Mouse (Mus musculus) right cerebral cortex, postnatal 14 days (tissue): ENCODE measurements around the gene Ebf1.
A peak's percentile ranks its signal among the peaks of the same experiment; 100 is the strongest.
"Not testable (repeated sequence)": the region's sequence is repeated elsewhere in the genome, so short reads cannot be mapped to it uniquely, and the experiment has no call there.

ENCODE experiments used
- DNase-seq: peaks from one replicate; pipeline ENCODE4 v3.0.0; 2022

Ebf1 gene

DNA sequence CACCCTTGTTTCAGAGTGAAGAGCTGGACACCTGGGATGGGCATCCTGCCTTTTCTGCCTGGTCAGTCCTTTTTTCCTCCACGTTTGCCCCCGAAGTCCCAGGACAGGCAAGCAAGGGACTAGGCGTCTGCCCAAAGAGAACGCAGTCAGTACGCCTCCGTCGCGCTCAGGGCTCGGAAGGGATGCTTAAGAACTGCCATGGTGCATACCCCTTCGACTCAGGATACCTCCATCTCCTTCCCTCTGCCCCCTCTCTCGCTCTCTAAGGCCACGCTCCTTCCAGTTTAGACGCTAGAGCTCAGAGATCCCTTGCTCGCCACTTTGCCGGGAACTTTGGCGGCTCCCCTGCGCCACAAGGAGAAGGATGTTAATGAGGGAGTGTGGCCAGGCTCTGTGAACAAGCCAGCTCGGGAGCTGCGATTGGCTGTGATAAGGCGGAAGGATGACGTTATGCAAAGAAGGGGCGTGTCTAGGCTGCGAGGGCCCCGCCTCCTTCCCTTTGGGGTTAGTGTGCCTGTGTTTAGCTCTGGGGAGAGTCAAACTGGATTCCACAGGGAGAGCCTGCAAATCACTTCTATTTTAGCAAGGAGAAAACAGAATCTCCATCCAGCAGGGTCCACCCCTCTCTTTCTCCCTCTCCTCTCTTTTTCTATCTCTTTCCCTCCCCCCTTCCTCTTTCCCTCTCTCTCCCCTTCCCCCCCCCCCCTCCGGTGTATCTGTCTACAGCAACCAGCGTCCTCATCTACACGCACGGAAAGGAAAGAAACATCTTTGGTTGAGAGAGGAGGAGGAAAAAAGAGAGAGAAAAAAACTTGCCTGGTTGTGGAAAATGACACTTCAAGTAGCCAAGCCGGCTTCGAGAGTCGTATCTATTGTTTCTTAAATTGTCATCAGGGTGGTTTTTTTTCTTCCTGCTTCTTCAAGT, at the start of gene Ebf1:
Ebf1 (plus strand) TSS at position 530 of the 925 bp plus-strand sequence.
- DNase-seq: peak; percentile 27

GRCm38 (mm10) chr11:44570336-44570735, 46.8 kb upstream of the Ebf1 start:
- not testable (repeated sequence) for DNase-seq

DNA sequence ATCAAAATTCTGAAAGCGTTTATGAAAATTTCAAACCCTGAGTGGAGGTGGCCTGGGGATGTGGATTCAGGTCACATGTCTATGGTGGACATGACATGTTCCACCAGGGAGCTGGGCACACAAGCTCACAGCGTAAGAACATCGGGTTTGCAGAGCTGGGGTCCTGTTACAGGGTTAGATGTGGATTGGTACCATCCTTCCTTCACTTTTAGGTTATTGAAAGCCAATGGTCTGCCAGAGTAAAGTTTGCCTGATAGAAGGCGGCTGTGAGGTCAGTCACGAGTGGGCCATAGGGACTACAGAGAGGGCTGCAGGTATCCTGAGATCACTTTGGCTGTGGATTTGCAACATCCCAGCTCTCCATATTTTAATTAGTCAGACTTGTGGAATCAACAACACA, 44.3 kb upstream of the Ebf1 start:
- DNase-seq: no peak

- DNase-seq: no peak
Measured at GRCm38 (mm10) chr11:44573396-44573795, 43.7 kb upstream of the Ebf1 start.

GRCm38 (mm10) chr11:44574391-44574790, 42.7 kb upstream of the Ebf1 start:
- DNase-seq: no peak

DNA sequence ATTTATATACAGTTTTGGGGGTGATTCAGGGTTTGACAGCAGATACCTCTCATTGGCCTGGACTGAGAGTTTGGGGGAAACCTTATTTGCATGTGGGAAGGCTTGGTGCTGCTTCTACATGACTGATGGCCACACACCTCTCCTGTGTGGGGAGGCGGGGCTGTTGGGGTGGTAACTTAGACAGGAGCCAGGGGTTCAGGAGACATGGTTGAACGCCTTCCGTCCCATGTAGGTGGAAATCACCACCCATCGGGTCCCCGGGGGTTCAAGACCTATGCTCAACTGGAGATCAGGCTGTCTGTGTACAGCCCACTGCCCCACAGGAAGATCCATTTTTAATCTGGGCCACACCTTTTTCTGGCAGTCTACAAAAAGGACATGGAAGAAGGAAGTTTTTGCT, 42.3 kb upstream of the Ebf1 start:
- DNase-seq: no peak

- no peak for DNase-seq
Measured at GRCm38 (mm10) chr11:44577911-44578310, 39.2 kb upstream of the Ebf1 start.

- DNase-seq: no peak
Measured at GRCm38 (mm10) chr11:44581277-44581683, 35.8 kb upstream of the Ebf1 start.

- peak; percentile 54 for DNase-seq
Measured at GRCm38 (mm10) chr11:44586047-44586696, 30.9 kb upstream of the Ebf1 start.

DNA sequence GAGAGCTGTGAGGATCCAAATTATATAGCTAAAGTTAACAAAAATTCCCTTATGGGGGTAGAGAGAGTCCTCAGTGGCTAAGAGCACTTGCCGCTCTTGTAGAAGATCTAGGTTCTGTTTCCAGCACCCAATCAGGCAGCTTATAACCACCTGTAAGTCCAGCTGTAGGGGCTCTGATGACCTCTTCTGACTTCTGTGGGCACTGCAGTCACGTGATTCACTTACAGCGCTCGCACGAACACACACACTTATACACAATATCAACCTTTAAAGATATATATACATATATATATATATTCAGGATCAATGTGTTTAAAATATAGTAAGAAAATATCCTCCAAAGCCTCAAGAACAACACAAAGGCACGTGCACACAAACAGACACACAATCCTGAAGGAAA, 24.1 kb upstream of the Ebf1 start:
- DNase-seq: no peak

GRCm38 (mm10) chr11:44594768-44595167, 22.3 kb upstream of the Ebf1 start:
- DNase-seq: no peak

DNA sequence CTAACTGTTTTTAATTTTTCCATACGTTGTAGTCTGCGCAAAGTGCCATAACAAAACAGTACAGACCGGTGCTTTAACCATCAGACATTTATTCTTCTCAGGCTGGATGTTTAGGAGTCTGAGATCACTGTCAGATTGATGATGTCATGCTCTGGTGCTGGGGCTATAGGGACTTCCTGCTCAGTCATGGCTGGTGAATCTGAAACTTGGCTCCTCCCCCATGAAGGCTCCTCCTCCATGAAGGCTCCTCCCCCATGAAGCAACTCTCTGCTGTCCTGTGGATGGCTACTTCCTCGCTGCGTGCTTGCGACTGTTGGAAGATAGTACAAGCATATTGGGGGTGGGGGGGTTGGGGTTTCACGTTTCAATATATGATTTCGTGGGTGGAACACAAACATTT, 10.2 kb upstream of the Ebf1 start:
- DNase-seq: no peak

GRCm38 (mm10) chr11:44608646-44609045, 8.5 kb upstream of the Ebf1 start:
- DNase-seq: no peak

- peak; percentile 92 for DNase-seq
Measured at GRCm38 (mm10) chr11:44610971-44611781, 5.9 kb upstream of the Ebf1 start.

GRCm38 (mm10) chr11:44612156-44612555, 5.0 kb upstream of the Ebf1 start:
- no peak for DNase-seq

- DNase-seq: no peak
Measured at GRCm38 (mm10) chr11:44612681-44613410, 4.3 kb upstream of the Ebf1 start.

- DNase-seq: no peak
Measured at GRCm38 (mm10) chr11:44613411-44614180, 3.5 kb upstream of the Ebf1 start.

- no peak for DNase-seq
Measured at GRCm38 (mm10) chr11:44616078-44616787, 884 bp upstream of the Ebf1 start.

GRCm38 (mm10) chr11:44617734-44618586, 843 bp downstream of the Ebf1 start:
- DNase-seq: no peak
